Mouse (Mus musculus) splenic B cell, adult 2 months (primary cell): ENCODE measurements at regions not wholly inside any gene's neighbourhood (a gene's known extent, or its start where the extent isn't known, plus 50 kb on each side); places are given as distances from the start of the nearest gene placed in this dataset.

Experiments
- DNase-seq: peaks from one replicate; pipeline ENCODE4 v3.0.0-alpha.2; 2011; ENCODE audit warnings: low read depth, low spot score
- H3K27me3 ChIP-seq: 2 replicates; pipeline ENCODE4 v1.6.1; 2012; ENCODE audit warnings: mild to moderate bottlenecking, low read length, moderate library complexity, mixed read lengths; ENCODE audit not compliant: control insufficient read depth, poor library complexity, insufficient read depth, severe bottlenecking
- H3K36me3 ChIP-seq: 2 replicates; pipeline ENCODE4 v1.6.1; 2012; ENCODE audit warnings: mild to moderate bottlenecking, low read length, moderate library complexity, mixed read lengths; ENCODE audit not compliant: control insufficient read depth, poor library complexity, insufficient read depth, severe bottlenecking

- no peak for DNase-seq
- no peaks in the 10 kb centered on the region; the same call in 1 of the 2 replicates for H3K27me3 ChIP-seq
These were observed 144.1 kb downstream of the Klf7 start for GRCm38 (mm10) chr1:63977956-63978355.

GRCm38 (mm10) chr1:63977302-63977888 is 144.7 kb downstream of the Klf7 start:
- Histone ChIP-seq H3K27me3 (no peaks in the 10 kb centered on the region; the same call in 1 of the 2 replicates), H3K36me3 (no peaks in the 10 kb centered on the region)
- no peak for DNase-seq

More at GRCm38 (mm10) chr1:63977956-63978355, 144.1 kb downstream of the Klf7 start:
- H3K36me3 ChIP-seq, result no peaks in the 10 kb centered on the region

GRCm38 (mm10) chr1:63976862-63977261 is 145.2 kb downstream of the Klf7 start:
- no peaks in the 10 kb centered on the region; the same call in 1 of the 2 replicates for H3K27me3 ChIP-seq
- H3K36me3 ChIP-seq, result no peaks in the 10 kb centered on the region
- DNase-seq, result no peak

- Histone ChIP-seq H3K27me3 (no peaks in the 10 kb centered on the region), H3K36me3 (no peaks in the 10 kb centered on the region)
- DNase-seq, result no peak
These were observed 154.2 kb downstream of the Klf7 start for GRCm38 (mm10) chr1:63967849-63968248.

- no peaks in the 10 kb centered on the region for H3K27me3 ChIP-seq
- H3K36me3 ChIP-seq, result no peaks in the 10 kb centered on the region
- DNase-seq, result no peak
These were observed 156.6 kb downstream of the Klf7 start for GRCm38 (mm10) chr1:63965446-63965845.

- no peak for DNase-seq
- no peaks in the 10 kb centered on the region for H3K27me3 ChIP-seq
- no peaks in the 10 kb centered on the region for H3K36me3 ChIP-seq
These were observed 157.6 kb downstream of the Klf7 start for GRCm38 (mm10) chr1:63964519-63964918.

GRCm38 (mm10) chr1:63955701-63956355 is 166.3 kb downstream of the Klf7 start:
- Histone ChIP-seq H3K27me3 (no peaks in the 10 kb centered on the region), H3K36me3 (no peaks in the 10 kb centered on the region)

GRCm38 (mm10) chr1:63954876-63955513 is 167.1 kb downstream of the Klf7 start:
- Histone ChIP-seq H3K36me3 (no peaks in the 10 kb centered on the region), H3K27me3 (no peaks in the 10 kb centered on the region)
- no peak for DNase-seq

More at GRCm38 (mm10) chr1:63955701-63956355, 166.3 kb downstream of the Klf7 start:
- no peak for DNase-seq

GRCm38 (mm10) chr1:63954172-63954571 is 167.9 kb downstream of the Klf7 start:
- no peak for DNase-seq
- Histone ChIP-seq H3K27me3 (no peaks in the 10 kb centered on the region), H3K36me3 (no peaks in the 10 kb centered on the region)

DNA sequence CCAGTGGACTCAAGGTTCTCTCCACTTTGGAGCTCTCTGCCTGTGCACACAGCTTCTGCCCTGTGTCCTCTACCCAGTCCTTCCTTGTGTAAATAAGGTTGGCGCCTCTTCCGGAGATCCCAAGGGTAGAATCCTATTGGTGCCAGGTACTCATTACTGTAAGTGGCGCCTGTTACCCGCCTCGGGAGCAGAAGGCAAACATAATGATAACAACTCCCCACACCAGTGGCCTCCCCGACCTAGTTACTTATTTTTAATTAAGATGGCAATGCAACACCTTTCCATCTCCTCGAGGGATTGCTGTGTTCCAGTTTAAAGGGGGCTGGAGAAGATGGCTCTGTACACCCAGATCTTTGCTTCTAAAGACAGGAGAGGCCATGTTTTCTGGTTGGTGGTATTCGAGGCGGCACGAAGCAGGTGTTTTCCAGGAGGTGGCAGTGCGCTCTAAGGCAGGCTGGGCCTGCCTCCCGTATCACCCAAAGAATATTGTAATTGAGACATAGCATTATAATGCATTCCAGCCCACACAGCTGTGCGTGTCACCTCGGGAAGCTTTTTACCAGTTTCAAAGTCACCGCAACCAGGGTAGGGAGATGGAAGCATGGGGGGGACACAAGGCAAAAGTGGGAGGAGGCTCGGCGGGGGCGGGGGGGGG is 168.7 kb downstream of the Klf7 start:
- peak; percentile 58 for DNase-seq
- Histone ChIP-seq H3K27me3 (no peaks in the 10 kb centered on the region), H3K36me3 (no peaks in the 10 kb centered on the region)

GRCm38 (mm10) chr1:63951663-63952062 is 170.4 kb downstream of the Klf7 start:
- Histone ChIP-seq H3K27me3 (no peaks in the 10 kb centered on the region), H3K36me3 (no peaks in the 10 kb centered on the region)
- DNase-seq, result no peak

- no peak for DNase-seq
- Histone ChIP-seq H3K36me3 (no peaks in the 10 kb centered on the region), H3K27me3 (no peaks in the 10 kb centered on the region)
These were observed 174.8 kb downstream of the Klf7 start for GRCm38 (mm10) chr1:63947278-63947677.

- DNase-seq, result no peak
- H3K27me3 ChIP-seq, result no peaks in the 10 kb centered on the region
- H3K36me3 ChIP-seq, result no peaks in the 10 kb centered on the region
These were observed 175.2 kb downstream of the Klf7 start for GRCm38 (mm10) chr1:63946834-63947233.

GRCm38 (mm10) chr1:63944786-63945185 is 175.7 kb upstream of the 4933402D24Rik start:
- no peak for DNase-seq
- H3K36me3 ChIP-seq, result no peaks in the 10 kb centered on the region

GRCm38 (mm10) chr1:63938416-63938815 is 169.3 kb upstream of the 4933402D24Rik start:
- DNase-seq, result no peak
- Histone ChIP-seq H3K36me3 (no peaks in the 10 kb centered on the region), H3K27me3 (no peaks in the 10 kb centered on the region)

More at GRCm38 (mm10) chr1:63944786-63945185, 175.7 kb upstream of the 4933402D24Rik start:
- H3K27me3 ChIP-seq, result no peaks in the 10 kb centered on the region
